Mouse (Mus musculus) ES-E14 (cell line): Measurements from ENCODE around the gene Tiprl. TPM values are rescaled to one million over a fixed set of nuclear protein-coding genes. Genes with fewer than 3 reads are reported as not detected.
A peak's percentile ranks its signal among the peaks of the same experiment; 100 is the strongest.

Experiments
- DNase-seq: peaks from one replicate; pipeline ENCODE4 v3.0.0-alpha.2; 2013; ENCODE audit warnings: low read depth, low spot score
- H3K27ac ChIP-seq: 2 replicates; pipeline ENCODE4 v1.5.1; 2012; ENCODE audit warnings: low read depth, mild to moderate bottlenecking, low read length, moderate library complexity, mixed read lengths; ENCODE audit not compliant: poor library complexity, insufficient read depth, severe bottlenecking
- H3K36me3 ChIP-seq: 2 replicates; pipeline ENCODE4 v1.6.1; 2012; ENCODE audit warnings: mild to moderate bottlenecking, low read length, moderate library complexity, mixed read lengths; ENCODE audit not compliant: control insufficient read depth, poor library complexity, insufficient read depth, severe bottlenecking
- H3K4me1 ChIP-seq, 2 experiments: fragments of 150-350 bp in 1 of 2; sonication (generic) in 1 of 2; 2 replicates each; pipeline ENCODE4 v1.6.1; 2012; ENCODE audit warnings: low read length in 2 of 2, mild to moderate bottlenecking in 1 of 2, mixed read lengths in 1 of 2; ENCODE audit not compliant: control insufficient read depth in 2 of 2, insufficient read depth in 2 of 2, poor library complexity in 1 of 2
- H3K4me3 ChIP-seq, 2 experiments: fragments of 150-350 bp in 1 of 2; sonication (generic) in 1 of 2; 2 replicates each; pipeline ENCODE4 v1.5.1; 2012; ENCODE audit warnings: low read length in 2 of 2, low read depth in 1 of 2, mild to moderate bottlenecking in 1 of 2, mixed read lengths in 1 of 2; ENCODE audit not compliant: insufficient read depth in 1 of 2, poor library complexity in 1 of 2, severe bottlenecking in 1 of 2
- H3K9ac ChIP-seq: 2 replicates; pipeline ENCODE4 v1.6.1; 2012; ENCODE audit warnings: low read depth, mild to moderate bottlenecking, low read length, mixed read lengths; ENCODE audit not compliant: poor library complexity, insufficient read depth, severe bottlenecking
- H3K9me3 ChIP-seq: fragments of 150-350 bp; sonication (generic); 2 replicates; pipeline ENCODE4 v1.6.1; 2012; ENCODE audit warnings: low read depth, mild to moderate bottlenecking, low read length; ENCODE audit not compliant: control insufficient read depth, insufficient read depth
- CHD2 ChIP-seq: IDR thresholded peaks from 2 replicates; pipeline ENCODE4 v1.6.1; 2014; ENCODE audit warnings: mild to moderate bottlenecking, low read depth, low read length, inconsistent platforms
- HCFC1 ChIP-seq: IDR thresholded peaks from 2 replicates; pipeline ENCODE4 v1.6.1; 2012; ENCODE audit warnings: low read length, inconsistent platforms, borderline replicate concordance; ENCODE audit not compliant: insufficient read depth
- MAFK ChIP-seq: IDR thresholded peaks from 2 replicates; pipeline ENCODE4 v1.6.1; 2014; ENCODE audit warnings: mild to moderate bottlenecking, low read depth, low read length, inconsistent platforms; ENCODE audit not compliant: insufficient read depth
- ZC3H11A ChIP-seq: IDR thresholded peaks from 2 replicates; pipeline ENCODE4 v1.6.1; 2012; ENCODE audit warnings: low read depth, mild to moderate bottlenecking, inconsistent platforms, low read length, borderline replicate concordance
- ZNF384 ChIP-seq: IDR thresholded peaks from 2 replicates; pipeline ENCODE4 v1.6.1; 2012; ENCODE audit warnings: low read depth, low read length, inconsistent platforms
- in situ Hi-C, 2 experiments: fragments of 600-800 bp; cut with MboI; formaldehyde crosslinking; loops; one replicate each; pipeline ENCODE4 v1.15.1; 2025; ENCODE audit warnings: low sequenced_read_pairs in 2 of 2, inconsistent platforms in 1 of 2; ENCODE audit not compliant: unreplicated experiment in 2 of 2
- total RNA-seq: library from RNA; depleted of rRNA; stranded (reverse); fragments of 300-350 nt; gene quantifications from 2 replicates; pipeline ENCODE4 v1.2.3, GENCODE M21; 2012; rRNA removed

The Tiprl gene
- total RNA-seq = 27.4 and 40.2 TPM in 2 replicates

GRCm38 (mm10) chr1:165236321-165237298 lies at the start of gene Tiprl:
Tiprl (minus strand) TSS chr1:165236996.
- Histone ChIP-seq H3K36me3 (no peaks in the 10 kb centered on the region), H3K9ac (peak within 1 kb of the TSS; percentile 85), H3K9me3 (no peaks in the 10 kb centered on the region), H3K27ac (peak within 1 kb of the TSS; percentile 75), H3K4me3 (peak within 1 kb of the TSS; percentile 85 to 94), H3K4me1 (peaks cover 3 to 5% of the 10 kb centered on the region in 2 experiments)
- TF ChIP-seq HCFC1 = peak; percentile 32; the same call in 1 of the 2 replicates
- TF ChIP-seq ZNF384 = no peak
- TF ChIP-seq MAFK = no peak
- DNase-seq = peak; percentile 92
- in situ Hi-C loops = no loop called here

GRCm38 (mm10) chr1:165284096-165284495 lies 47.3 kb upstream of the Tiprl start:
- no peak overlapping the region for H3K27ac ChIP-seq
- in situ Hi-C loops = no loop called here
- no peak overlapping the region for H3K4me3 ChIP-seq
- no peak for DNase-seq
- no peak for TF ChIP-seq MAFK
- TF ChIP-seq ZNF384 = no peak
- no peak for TF ChIP-seq ZC3H11A
- TF ChIP-seq CHD2 = no peak
- no peak for TF ChIP-seq HCFC1
- H3K9me3 ChIP-seq = no peaks in the 10 kb centered on the region
- peaks cover 0 to 2% of the 10 kb centered on the region in 2 experiments; a peak in 1 of 4 replicates for H3K4me1 ChIP-seq
- H3K9ac ChIP-seq = no peak overlapping the region
- H3K36me3 ChIP-seq = no peaks in the 10 kb centered on the region

GRCm38 (mm10) chr1:165282967-165283345 lies 46.2 kb upstream of the Tiprl start:
- H3K4me1 ChIP-seq = peaks cover 0 to 2% of the 10 kb centered on the region in 2 experiments; a peak in 1 of 4 replicates
- no peak for DNase-seq
- H3K27ac ChIP-seq = no peak overlapping the region
- H3K9ac ChIP-seq = no peak overlapping the region
- TF ChIP-seq HCFC1 (no peak), MAFK (no peak), CHD2 (no peak), ZNF384 (no peak), ZC3H11A (no peak)
- no peaks in the 10 kb centered on the region for H3K9me3 ChIP-seq
- H3K4me3 ChIP-seq = peak overlapping the region in 1 of 2 experiments; percentile 95; a peak in 2 of 4 replicates
- H3K36me3 ChIP-seq = no peaks in the 10 kb centered on the region
- in situ Hi-C loops = no loop called here

- TF ChIP-seq HCFC1 = no peak
- TF ChIP-seq ZC3H11A = no peak
- no peak for TF ChIP-seq CHD2
- TF ChIP-seq MAFK = no peak
- TF ChIP-seq ZNF384 = no peak
- in situ Hi-C loops = no loop called here
- Histone ChIP-seq H3K36me3 (no peaks in the 10 kb centered on the region), H3K9me3 (no peaks in the 10 kb centered on the region), H3K4me1 (peaks cover 0 to 2% of the 10 kb centered on the region in 2 experiments; a peak in 1 of 4 replicates), H3K27ac (no peak overlapping the region), H3K9ac (peak overlapping the region; percentile 73), H3K4me3 (peak overlapping the region; percentile 79 to 95)
- peak; percentile 25 for DNase-seq
Observed at GRCm38 (mm10) chr1:165282222-165282966, 45.6 kb upstream of the Tiprl start.
